Mouse (Mus musculus): ENCODE results near the gene Olfr846. TPM values are rescaled to one million over a fixed set of nuclear protein-coding genes. Genes with fewer than 3 reads are reported as not detected.

The Olfr846 gene
- polyA plus RNA-seq (2015; fragmentation: Nextera tagmentation; extraction: Ambion mirVana) = not detected in 2 replicates

DNA sequence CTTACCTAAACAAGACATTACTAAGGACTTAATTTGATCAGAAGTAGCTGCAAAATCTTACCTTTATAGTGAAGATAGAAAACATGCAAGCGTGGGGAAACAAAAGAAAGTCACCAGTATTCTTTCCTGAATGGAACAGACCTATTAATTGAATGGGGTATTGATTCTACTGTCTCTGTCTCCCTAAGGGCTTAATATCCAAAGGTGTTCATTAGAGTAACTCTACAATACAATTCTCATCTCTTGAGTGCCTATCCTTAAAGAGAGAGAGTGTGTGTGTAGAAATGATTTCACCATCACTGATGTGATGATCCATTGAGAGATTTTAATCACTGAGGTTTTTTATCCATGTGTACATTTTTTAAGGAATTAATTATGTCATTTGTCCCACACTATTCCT lies at the start of gene Olfr846:
TSS of gene Olfr846 (minus strand) at position 101 of the 400 bp plus-strand sequence.
- WGBS = 46% methylated on average over 1 of the region's 1 CpGs

GRCm38 (mm10) chr9:19378569-19378968 lies 14.8 kb upstream of the Olfr846 start, which contains the start of gene Olfr847:
TSS of gene Olfr847 (minus strand) at chr9:19378669.
- Histone ChIP-seq H3K4me1 (replicated peaks; ENCODE audit: control insufficient read depth, insufficient read depth, low read length) (no peaks in the 10 kb centered on the region), H3K4me2 (ENCODE audit: low read depth, low read length) (no peak within 1 kb of the TSS), H3K27me3 (ENCODE audit: control insufficient read depth, insufficient read depth, low read depth, low read length) (no peaks in the 10 kb centered on the region), H3K9me3 (ENCODE audit: control insufficient read depth, low read length) (no peaks in the 10 kb centered on the region), H3K9ac (ENCODE audit: low read length) (no peak within 1 kb of the TSS), H3K27ac (ENCODE audit: low read length) (no peak within 1 kb of the TSS), H3K4me3 (ENCODE audit: low read length) (no peak within 1 kb of the TSS), H3K36me3 (ENCODE audit: control insufficient read depth, insufficient read depth, low read length) (no peaks in the 10 kb centered on the region)
- ATAC-seq (ENCODE audit: low read depth) = no peak
- 50% methylated on average over 1 of the region's 1 CpGs for WGBS

More for the DNA sequence above, at the start of gene Olfr846:
- no peak within 1 kb of the TSS for H3K27ac ChIP-seq (ENCODE audit: low read length)
- no peaks in the 10 kb centered on the region for H3K27me3 ChIP-seq (ENCODE audit: control insufficient read depth, insufficient read depth, low read depth, low read length)
- H3K9ac ChIP-seq (ENCODE audit: low read length) = no peak within 1 kb of the TSS
- ATAC-seq (ENCODE audit: low read depth) = no peak
- no peak within 1 kb of the TSS for H3K4me2 ChIP-seq (ENCODE audit: low read depth, low read length)
- H3K36me3 ChIP-seq (ENCODE audit: control insufficient read depth, insufficient read depth, low read length) = no peaks in the 10 kb centered on the region
- H3K4me3 ChIP-seq (ENCODE audit: low read length) = no peak within 1 kb of the TSS
- no peaks in the 10 kb centered on the region; the same call in none of the 2 replicates for H3K9me3 ChIP-seq (ENCODE audit: control insufficient read depth, low read length)
- H3K4me1 ChIP-seq (replicated peaks; ENCODE audit: control insufficient read depth, insufficient read depth, low read length) = no peaks in the 10 kb centered on the region

DNA sequence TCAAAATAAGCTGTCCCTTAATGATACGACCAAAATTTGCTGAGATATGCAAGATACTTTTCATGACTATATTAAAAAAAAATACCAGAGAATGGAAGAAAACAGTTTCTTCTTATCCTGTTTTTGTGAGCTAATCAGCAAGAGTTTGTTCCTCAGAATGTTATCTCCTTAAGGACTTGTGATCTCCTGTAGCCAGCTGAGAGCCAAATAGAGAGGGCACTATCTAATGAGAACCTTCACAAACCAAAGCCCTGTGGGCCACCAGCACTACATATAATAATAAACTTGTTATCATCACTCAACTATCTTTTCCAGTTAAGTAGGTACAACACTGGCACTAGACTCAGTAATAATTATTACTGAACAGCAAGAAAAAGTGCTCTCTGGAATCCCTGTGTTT lies 27.6 kb downstream of the Olfr846 start, which contains the start of gene Olfr845:
TSS of gene Olfr845 (plus strand) at position 301 of the 400 bp plus-strand sequence.
- H3K4me2 ChIP-seq (ENCODE audit: low read depth, low read length) = no peak within 1 kb of the TSS
- no peak within 1 kb of the TSS for H3K4me3 ChIP-seq (ENCODE audit: low read length)
- H3K36me3 ChIP-seq (ENCODE audit: control insufficient read depth, insufficient read depth, low read length) = no peaks in the 10 kb centered on the region
- no peak within 1 kb of the TSS for H3K27ac ChIP-seq (ENCODE audit: low read length)
- 64% methylated on average over 1 of the region's 1 CpGs for WGBS
- no peaks in the 10 kb centered on the region; the same call in 1 of the 2 replicates for H3K9me3 ChIP-seq (ENCODE audit: control insufficient read depth, low read length)
- no peak for ATAC-seq (ENCODE audit: low read depth)
- no peak within 1 kb of the TSS for H3K9ac ChIP-seq (ENCODE audit: low read length)
- H3K27me3 ChIP-seq (ENCODE audit: control insufficient read depth, insufficient read depth, low read depth, low read length) = no peaks in the 10 kb centered on the region
- H3K4me1 ChIP-seq (replicated peaks; ENCODE audit: control insufficient read depth, insufficient read depth, low read length) = no peaks in the 10 kb centered on the region

GRCm38 (mm10) chr9:19316047-19316446 lies 47.8 kb downstream of the Olfr846 start, which contains the start of gene Olfr844:
TSS of gene Olfr844 (plus strand) at chr9:19316347.
- no peak for ATAC-seq (ENCODE audit: low read depth)
- Histone ChIP-seq H3K4me3 (ENCODE audit: low read length) (no peak within 1 kb of the TSS), H3K9me3 (ENCODE audit: control insufficient read depth, low read length) (0 out of 2 replicates have a peak, but pooled peaks cover 3% of the 10 kb centered on the region), H3K9ac (ENCODE audit: low read length) (no peak within 1 kb of the TSS), H3K27ac (ENCODE audit: low read length) (no peak within 1 kb of the TSS), H3K27me3 (ENCODE audit: control insufficient read depth, insufficient read depth, low read depth, low read length) (no peaks in the 10 kb centered on the region), H3K4me2 (ENCODE audit: low read depth, low read length) (no peak within 1 kb of the TSS), H3K4me1 (replicated peaks; ENCODE audit: control insufficient read depth, insufficient read depth, low read length) (no peaks in the 10 kb centered on the region), H3K36me3 (ENCODE audit: control insufficient read depth, insufficient read depth, low read length) (no peaks in the 10 kb centered on the region)

Other genes with a start within 250 kb of the Olfr846 start
- gene Olfr836, start 243.6 kb downstream of the Olfr846 start, polyA plus RNA-seq (2015; fragmentation: Nextera tagmentation; extraction: Ambion mirVana) = not detected in 2 replicates
- not detected in 2 replicates for gene Olfr837, start 227.7 kb downstream of the Olfr846 start, polyA plus RNA-seq (2015; fragmentation: Nextera tagmentation; extraction: Ambion mirVana)
- not detected in 2 replicates for gene Olfr839-ps1, start 186.7 kb downstream of the Olfr846 start, polyA plus RNA-seq (2015; fragmentation: Nextera tagmentation; extraction: Ambion mirVana)
- gene Olfr843, start 112.0 kb downstream of the Olfr846 start, polyA plus RNA-seq (2015; fragmentation: Nextera tagmentation; extraction: Ambion mirVana) = not detected in 2 replicates
- not detected in 2 replicates for gene Olfr844, start 47.7 kb downstream of the Olfr846 start, polyA plus RNA-seq (2015; fragmentation: Nextera tagmentation; extraction: Ambion mirVana)
- not detected in 2 replicates for gene Olfr845, start 27.5 kb downstream of the Olfr846 start, polyA plus RNA-seq (2015; fragmentation: Nextera tagmentation; extraction: Ambion mirVana)
- not detected in 2 replicates for gene Olfr847, start 14.7 kb upstream of the Olfr846 start, polyA plus RNA-seq (2015; fragmentation: Nextera tagmentation; extraction: Ambion mirVana)
- gene Olfr849, start 76.3 kb upstream of the Olfr846 start, polyA plus RNA-seq (2015; fragmentation: Nextera tagmentation; extraction: Ambion mirVana) = not detected in 2 replicates
- not detected in 2 replicates for gene Olfr850, start 114.2 kb upstream of the Olfr846 start, polyA plus RNA-seq (2015; fragmentation: Nextera tagmentation; extraction: Ambion mirVana)
- gene Olfr851, start 129.3 kb upstream of the Olfr846 start, polyA plus RNA-seq (2015; fragmentation: Nextera tagmentation; extraction: Ambion mirVana) = not detected in 2 replicates
- gene Olfr853, start 177.1 kb upstream of the Olfr846 start, polyA plus RNA-seq (2015; fragmentation: Nextera tagmentation; extraction: Ambion mirVana) = not detected in 2 replicates
- gene Olfr854, start 203.4 kb upstream of the Olfr846 start, polyA plus RNA-seq (2015; fragmentation: Nextera tagmentation; extraction: Ambion mirVana) = not detected in 2 replicates
- gene Olfr855, start 218.6 kb upstream of the Olfr846 start, polyA plus RNA-seq (2015; fragmentation: Nextera tagmentation; extraction: Ambion mirVana) = not detected in 2 replicates